Mouse (Mus musculus): ENCODE measurements at regions not wholly inside any gene's neighbourhood (a gene's known extent, or its start where the extent isn't known, plus 50 kb on each side); places are given as distances from the start of the nearest gene placed in this dataset.

DNA sequence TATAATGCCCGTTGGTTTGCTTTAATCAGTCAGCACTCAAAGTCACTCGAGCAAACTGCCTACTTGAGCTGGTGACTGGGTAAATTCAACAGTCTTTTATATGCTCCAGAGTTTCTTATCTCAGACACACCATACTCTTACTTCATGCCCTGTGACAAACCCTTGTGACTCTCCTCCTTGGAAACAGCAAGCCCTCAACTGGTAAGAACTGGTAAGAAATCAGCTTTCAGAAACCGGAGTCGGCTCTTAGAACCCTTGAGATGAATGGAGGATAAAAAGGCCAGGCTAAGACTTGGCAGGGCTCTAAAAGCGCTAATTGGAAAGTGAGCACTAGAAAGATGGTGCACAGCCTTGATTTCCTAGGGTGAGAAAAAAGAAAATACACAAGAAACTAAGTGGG is 360.2 kb downstream of the Ins1 start:
- TF ChIP-seq ZC3H11A (IDR thresholded peaks at IDR 0.05; ENCODE audit: borderline replicate concordance, low read depth, low read length) (no peak), ZNF384 (IDR thresholded peaks at IDR 0.05; ENCODE audit: low read depth, low read length) (no peak), CHD2 (IDR thresholded peaks at IDR 0.05; ENCODE audit: low read depth, low read length) (no peak), HCFC1 (IDR thresholded peaks at IDR 0.05; ENCODE audit: borderline replicate concordance, insufficient read depth, low read length) (no peak)

All from ES-E14 (cell line).